Mouse (Mus musculus): ENCODE data around the gene Itpr1.

Gene Itpr1

DNA sequence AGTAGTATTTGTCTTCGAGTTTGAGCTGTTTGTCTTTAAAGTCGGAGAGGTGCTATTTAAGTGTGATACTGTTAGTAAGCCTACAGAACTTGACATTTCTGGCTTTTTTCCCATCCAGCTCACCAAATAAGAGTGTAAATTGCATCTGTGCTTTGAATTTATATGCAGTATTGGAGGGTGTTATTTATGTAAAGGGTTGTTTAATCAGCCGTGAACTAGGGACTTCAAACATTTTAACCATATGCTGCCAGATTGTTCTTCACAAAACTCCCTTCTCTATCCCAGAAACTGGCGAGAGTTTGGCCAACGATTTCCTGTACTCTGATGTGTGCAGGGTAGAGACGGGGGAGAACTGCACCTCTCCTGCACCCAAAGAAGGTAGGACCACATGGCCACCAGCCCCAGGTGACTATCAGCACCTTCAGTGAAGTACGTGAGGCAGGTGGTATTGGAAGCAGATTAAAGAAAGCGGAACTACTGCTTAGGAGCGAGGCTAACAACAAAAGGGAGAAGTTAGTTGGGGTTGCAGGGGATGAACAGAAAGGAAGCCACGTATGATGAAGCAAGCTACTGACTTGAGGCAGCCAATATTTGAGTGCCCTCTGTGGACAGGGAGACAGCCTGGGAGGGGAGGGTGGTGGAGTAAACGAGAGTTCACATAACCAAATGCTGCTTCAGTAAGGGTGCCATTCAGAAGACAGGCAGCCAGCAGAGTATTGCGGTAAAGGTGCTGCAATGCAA is 304.5 kb downstream of the Itpr1 start:
- DNase-seq (ENCODE audit: low spot score), result no peak

DNA sequence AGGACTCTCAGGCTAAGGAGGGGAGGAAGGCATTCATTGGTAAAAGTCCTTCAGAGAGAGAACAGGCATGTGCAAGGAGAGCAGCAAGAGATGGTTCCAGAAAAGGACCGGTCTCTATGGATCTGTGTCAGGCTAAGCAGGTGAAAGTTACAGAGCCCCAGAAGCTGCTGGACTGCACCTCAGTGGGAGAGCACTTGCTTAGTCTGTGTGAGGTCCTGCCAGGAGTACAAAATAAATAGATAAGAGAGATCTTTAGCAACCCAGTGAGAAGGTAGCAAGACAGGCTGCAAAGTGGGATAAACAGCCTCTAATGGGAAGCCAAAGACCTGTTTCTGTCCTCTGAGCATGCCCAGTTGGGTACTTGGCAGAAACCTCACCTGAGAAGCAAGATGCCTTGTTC is 305.1 kb downstream of the Itpr1 start:
- DNase-seq (ENCODE audit: low spot score), result no peak

DNA sequence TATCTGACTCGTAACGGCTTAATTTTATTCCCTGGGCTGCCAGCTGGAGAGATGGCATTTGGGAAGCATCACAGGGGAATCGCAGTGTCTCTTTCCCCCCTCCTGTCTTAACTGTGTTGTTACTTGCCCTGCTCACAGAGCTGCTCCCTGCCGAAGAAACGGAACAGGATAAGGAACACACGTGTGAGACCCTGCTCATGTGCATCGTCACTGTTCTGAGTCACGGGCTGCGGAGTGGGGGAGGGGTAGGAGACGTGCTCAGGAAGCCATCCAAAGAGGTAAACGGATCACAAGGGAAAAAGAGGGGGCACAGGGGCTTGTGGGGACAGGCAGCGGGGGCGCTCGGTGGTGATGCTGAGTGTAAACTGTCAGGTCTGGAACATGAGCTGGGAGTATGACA is 305.7 kb downstream of the Itpr1 start:
- no peak for DNase-seq (ENCODE audit: low spot score)

DNA sequence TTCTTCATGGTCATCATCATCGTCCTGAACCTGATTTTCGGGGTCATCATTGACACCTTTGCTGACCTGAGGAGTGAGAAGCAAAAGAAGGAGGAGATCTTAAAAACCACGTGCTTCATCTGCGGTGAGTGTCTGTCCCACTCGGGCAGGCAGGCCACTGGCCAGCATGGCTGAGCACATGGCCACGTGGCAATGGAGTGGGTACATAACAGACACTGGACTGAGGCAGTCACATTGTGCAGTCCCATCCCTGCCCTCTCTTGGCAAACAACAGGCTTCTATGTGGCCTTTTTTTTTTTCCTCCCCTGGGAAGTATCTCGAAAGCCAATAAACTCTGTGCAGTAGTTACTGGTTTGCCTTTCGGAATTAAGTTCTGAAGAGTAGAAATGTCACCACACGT is 306.4 kb downstream of the Itpr1 start:
- no peak for DNase-seq (ENCODE audit: low spot score)

DNA sequence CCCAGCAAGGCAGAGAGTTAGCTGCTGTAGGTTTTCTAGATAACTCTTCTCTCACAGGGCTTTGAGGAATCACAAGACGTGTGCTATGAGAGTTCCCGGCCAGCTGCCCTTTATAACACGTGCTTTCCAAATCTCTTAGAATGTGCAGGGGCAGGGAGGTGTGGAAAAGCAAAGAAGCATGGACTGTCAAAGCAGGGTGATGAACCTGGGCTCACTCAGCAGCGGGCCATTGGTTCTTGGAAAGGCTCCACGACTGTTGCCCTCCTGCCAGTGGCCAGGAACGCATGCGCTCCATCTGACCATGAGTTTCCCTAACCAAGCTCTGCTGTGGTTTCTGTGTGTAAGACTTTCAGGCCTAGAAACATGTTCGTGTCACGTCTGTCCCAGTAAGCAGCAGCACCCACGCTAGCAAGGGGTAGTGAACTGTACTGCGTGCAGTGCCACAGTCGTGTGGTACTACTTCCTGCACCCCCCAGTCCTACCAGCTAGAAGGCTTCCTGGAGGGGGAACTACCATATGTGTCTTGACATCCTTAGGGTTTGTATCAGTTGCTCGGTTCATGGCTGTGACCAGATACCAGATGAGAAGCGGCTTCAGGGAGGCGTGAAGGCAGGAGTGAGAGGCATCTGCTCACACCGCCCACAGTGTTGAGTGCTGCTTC is 311.2 kb downstream of the Itpr1 start:
- DNase-seq (ENCODE audit: low spot score), result peak; percentile 59

DNA sequence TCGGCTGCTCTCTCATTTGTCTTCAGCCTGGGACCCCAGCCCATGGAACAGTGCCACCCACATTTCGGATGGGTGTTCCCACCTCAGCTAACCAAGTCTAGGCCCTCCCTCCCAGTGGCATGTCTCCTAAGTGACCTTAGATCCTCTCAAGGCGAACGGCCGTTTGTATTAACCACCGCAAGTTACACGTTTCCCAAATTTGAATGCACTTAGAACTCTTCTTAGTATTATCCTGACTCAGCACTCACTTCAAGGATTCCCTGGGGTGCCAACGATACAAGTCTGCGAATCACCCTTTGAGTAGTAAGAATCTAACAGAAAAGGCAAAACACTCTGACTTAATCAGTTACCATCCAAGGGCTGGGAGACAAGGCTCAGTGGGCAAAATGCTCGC is 311.7 kb downstream of the Itpr1 start:
- no peak for DNase-seq (ENCODE audit: low spot score)

DNA sequence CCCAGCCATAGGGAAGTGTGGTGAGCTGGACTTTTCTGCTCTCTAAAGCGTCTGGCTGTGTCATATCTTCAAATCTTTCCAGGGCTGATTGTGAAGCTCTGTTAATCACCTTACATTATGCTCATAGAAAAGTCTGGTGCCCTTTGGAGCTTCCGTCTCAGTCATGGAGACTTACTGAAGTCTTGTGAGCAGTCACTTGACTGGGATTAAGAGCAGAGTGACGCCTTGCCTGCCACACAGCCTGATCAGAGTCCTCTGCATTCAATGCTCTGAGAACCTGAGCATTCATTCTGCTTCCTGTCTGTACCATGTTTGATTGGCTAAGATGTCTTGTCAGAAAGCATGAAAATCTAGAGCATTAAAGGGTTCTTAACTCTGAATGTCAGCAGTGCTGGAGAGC is 314.7 kb downstream of the Itpr1 start:
- no peak for DNase-seq (ENCODE audit: low spot score)

DNA sequence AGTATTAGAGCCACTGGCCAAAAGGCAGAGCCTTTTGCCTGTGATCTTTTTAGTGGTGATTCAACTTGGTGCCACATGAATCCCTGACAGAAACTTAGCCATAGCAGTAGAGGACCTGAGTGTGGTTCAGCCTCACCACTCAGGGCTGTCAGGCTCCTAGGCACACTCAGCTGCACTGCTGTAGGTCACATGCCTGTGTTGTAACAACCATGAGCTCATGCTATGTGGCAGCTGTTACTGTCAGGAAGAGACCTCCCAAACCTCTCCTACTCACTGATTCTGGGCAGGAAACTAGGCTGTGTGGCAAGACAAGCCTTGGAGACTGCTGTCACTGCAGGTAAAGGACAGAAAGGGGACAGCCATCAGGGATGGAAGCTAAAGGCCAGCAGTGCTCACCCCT is 315.1 kb downstream of the Itpr1 start:
- no peak for DNase-seq (ENCODE audit: low spot score)

DNA sequence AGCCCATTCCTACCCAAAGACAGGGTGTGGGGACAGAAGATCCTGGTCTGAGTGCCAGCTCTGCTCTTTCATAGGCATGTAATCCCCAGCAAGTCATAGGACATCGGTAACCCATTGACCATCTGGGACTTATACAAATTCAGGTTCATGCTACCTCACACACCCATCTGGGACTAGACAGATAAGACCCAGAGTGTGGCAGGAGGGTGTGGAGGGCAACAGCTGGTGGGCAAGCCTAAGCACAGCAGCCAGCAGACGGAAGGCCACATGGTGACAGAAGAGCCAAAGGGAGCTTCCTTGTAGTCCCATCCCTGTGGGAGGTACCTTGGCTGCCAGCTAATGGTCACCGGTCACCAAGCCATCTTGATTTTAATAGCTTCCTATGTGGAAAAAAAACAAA is 316.3 kb downstream of the Itpr1 start:
- no peak for DNase-seq (ENCODE audit: low spot score)

DNA sequence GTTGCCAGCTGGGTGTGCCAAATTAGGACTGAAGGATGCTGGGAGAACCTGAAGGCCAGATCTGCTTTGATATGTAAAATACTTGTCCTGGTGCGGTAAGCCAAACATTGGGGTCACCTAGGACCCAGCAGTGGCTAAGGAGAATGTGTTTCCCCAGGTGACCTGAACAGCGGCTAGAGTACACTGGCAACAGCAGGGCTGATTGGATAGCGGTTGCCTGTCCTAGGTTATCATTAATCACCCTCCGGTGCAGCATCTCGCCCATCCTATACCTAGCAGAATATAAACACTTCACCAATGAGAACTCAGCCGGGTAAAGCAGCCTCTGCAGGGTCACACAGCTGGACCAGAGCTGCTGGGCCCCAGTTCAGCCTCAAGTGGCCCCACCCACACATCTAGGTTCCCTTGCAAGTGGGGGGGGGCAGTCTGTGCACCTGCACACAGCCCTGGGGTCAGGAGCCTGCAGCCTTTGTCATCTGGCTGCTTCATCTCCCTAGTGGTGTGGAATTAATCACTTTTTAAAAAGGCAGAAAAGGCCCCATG is 318.0 kb downstream of the Itpr1 start:
- DNase-seq (ENCODE audit: low spot score), result no peak

DNA sequence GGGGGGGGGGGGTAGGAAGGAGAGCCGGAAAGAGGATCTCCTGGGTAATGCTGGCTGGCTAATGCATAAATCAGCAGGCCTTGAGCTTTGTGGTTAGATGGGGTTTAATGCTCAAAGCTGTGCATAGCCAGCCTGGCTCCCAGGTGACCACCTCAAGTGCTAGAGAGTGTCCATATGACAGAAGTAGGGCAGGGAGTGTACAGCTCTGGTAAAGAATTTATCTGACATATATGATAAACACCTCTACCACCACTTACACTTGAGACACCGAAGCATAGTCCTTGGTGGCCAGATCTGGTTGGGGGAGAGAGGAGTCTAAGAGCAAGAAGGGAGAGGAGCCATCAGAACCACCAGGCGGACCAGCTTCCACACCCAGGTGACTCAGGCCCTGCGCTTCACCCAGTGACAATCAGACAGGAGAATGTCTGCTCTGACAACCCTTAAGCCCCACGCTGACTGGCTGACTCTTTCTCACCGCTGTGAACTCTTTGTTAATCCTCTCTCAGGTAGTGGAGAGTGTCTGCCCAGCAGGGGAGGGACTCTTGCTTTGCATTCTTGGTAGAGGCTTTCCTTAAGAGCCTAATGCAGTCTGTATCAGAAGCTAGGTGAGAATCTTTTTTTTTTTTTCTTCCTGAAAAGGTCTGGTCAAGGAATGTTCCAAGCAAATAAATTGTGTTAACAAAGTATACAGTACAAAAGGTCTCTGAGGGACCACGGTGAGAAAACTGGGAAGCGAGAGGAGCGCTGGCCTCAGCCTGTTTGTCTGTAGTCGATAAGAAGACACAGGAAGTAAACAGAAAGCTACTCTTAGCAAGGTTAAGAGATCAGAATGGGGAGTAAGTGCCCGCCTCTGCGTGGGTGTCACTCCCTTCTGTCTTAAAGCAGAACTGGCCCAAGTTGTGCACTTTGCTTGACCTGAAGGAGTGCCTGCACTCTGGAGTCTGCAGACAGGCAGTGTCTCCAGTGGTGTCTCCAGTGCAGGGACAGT is 318.7 kb downstream of the Itpr1 start:
- DNase-seq (ENCODE audit: low spot score), result peak; percentile 42

DNA sequence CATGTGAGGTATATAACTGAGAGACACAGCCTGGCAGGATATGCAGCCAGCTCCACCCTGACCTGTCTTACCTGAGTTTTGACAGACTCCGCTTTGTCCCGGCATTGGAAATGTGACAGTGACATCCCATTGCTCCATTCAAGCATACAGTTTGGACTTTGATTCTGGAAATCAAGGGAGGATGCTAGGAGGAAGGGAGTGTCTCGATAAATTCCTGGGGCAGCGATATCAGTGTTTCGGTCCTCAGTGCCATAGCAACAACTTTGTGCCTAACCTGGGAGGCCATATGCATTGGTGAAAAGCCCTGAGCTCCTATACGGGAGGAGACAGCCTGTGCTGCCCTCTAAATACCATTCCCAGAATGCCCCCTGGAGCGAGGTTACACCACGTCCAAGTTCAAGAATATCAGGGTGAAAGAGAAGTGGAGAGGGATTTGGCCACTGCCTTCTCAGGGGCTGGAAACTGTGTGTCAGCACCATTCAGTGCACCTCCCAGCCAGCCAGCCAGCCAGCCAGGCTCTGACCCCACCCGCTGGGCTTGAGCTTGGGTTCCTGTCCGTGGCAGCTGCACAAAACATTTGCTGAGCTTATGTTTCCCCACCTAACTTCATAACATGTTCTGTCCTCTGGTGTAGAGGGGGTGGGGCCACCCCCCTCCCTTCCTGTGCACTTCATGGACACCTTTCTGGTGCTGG is 319.7 kb downstream of the Itpr1 start:
- DNase-seq (ENCODE audit: low spot score), result peak; percentile 37

DNA sequence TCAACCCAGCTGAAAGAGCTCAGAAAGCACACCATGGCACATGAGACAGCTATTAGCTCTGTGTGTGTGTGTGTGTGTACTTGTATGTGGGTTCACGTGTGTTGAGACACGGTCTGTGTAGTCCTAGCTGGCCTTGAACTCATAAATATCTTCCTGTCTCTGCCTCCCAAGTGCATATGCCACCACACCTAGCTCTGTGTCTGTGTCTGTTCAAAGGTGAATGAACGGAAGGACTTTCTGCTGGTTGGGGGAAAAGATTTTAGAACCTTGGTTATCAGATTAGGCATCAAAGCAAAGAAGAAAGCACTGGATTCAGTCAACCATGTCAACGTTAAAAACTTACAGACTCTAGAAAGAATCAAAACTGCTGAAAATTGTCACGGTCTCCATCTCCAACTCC is 321.2 kb downstream of the Itpr1 start:
- DNase-seq (ENCODE audit: low spot score), result no peak

DNA sequence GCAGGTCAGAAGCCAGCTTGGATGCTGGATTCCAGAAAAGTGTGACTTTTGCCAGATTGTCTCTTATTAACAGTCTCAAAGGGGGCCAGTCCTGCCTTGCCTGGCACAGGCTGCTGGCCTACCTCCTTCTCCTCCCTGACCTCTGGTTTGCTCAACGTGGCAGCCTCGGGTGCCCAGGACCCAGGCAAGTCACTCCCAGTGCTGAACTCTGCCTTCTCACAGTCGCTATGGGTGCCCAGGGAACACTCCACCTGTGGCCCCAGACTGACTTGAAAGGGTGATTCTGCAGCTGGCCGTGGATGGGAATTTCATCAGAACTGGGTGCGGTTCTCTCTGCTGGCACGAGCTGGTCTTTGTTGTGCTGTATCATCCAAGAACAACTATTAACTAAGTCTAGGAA is 321.7 kb downstream of the Itpr1 start:
- DNase-seq (ENCODE audit: low spot score), result no peak

DNA sequence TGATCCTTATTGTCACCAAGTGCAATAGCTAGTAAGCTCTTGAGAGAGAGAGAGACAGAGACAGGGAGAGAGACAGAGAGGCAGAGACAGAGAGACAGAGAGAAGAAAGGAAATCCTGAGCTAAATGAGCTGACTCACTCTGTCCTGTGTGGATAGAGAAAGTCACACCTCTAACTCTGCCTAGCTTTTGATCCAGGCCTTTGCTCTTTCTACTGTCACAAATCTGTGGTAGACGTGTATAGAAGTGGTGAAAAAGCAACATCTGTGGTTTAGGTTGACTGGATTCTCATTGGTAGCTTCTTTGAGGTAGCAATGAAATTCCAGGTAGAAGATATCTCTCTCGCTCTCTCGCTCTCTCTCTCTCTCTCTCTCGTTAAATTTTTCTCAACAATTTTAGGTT is 322.4 kb downstream of the Itpr1 start:
- DNase-seq (ENCODE audit: low spot score), result peak; percentile 47

DNA sequence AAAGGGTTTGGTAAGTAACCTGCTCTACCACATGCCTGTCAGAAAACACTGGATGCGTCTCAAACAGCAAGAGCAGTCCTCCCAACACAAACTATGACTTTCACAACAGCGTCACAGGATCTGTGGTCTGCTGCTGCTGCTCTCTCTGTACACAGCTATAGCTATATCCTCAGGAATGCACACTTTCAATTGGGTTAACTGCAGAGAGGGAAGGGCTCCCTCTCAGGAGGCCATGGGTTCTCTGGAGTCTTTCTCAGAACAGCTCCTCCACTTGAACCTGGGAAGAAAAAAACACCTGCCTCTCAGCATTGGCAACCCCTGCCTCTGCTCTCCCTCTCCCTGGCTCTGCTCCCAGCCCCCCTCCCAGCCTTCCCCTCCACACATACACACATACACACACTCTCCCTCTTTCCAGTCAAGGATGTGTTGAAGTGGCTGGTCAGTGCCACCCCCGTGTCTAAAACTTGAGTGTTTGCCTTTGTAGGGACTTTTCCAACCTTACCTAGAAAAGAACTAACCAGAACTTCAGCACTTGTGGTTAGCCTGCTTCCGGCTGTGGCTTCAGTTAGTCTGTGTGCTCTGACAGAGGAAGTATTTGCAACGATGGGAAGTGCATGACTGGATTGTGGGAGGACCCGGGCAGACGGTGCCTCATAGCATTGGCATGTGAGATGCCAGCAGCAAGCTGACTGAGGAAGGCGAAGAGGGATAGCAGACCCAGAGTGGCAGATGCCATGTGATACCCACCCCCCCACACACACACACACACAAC is 323.8 kb downstream of the Itpr1 start:
- DNase-seq (ENCODE audit: low spot score), result peak; percentile 86

DNA sequence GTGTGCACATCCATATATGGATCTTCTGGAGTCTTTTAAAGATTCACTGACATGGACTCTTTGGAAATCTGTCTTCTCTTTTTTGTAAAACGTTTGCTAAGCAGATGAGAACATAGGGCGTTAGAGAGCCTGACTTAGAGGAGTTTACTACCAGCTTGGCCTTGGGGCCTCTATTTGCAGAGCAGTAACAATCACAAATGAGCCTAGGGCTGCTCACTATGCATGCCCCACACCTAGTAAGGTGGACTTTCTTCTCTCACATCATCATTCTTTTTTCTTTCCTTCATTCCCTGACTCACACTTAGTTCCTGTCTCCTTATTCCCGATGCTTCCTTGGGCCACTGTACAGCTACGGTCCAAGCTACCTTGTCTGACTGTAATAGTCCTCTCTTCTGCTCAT is 325.5 kb downstream of the Itpr1 start:
- no peak for DNase-seq (ENCODE audit: low spot score)

DNA sequence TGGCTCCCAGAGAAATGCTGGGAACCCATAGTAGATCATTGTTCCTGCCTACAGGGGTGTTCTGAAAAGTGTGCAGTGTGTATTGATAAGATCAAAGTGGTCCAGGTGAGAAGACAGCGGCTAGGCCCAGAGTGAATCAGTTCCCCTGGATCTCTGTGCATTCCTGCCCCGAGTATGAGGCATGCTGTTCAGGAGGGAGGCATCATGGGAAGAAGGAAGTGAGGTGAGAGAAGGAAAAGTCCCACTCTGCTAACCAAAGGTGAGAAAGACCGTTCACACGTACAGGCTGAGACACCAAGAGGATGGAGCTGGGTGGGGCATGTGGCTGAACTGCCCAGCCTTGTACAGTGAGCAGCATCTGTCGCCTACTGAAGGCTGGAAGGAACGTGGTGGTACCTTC is 327.5 kb downstream of the Itpr1 start:
- DNase-seq (ENCODE audit: low spot score), result no peak

DNA sequence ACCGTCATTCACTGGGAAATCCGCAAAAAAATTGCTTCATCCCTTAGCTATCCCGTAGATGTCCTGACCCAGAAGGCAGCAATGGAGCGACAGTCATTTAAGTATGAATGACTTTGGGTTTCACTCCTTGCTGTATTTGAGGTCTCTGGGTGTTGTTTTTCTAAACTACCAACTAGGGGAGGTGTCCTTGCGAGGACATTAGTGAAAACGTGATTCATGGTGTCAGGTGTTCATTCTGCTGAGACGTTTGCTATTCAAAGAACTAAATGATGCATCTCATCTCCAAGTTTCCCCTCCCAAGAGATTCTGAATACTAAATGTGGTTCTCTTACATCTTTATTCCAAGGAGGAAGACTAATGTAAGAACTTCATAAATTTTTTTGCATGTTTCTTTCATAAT is 332.0 kb downstream of the Itpr1 start:
- DNase-seq (ENCODE audit: low spot score), result no peak

DNA sequence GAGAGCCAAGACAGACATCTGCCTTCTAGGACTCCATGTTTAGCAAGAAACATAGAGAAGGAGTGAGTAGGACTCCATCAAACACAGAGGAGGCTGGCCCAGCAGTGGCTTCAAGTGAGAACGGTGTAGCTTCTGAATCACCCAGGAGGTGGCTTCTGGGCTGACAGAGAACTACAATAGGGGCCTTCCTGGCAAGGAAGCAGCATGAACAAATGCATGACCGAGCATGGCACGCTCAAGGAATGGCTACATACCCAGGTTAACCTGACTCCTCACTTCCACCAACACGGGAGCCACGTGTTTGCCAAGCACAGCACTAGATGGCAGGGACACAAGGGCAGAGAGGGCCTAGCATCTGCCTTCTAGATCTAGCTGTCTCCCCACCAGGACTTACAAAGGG is 332.6 kb downstream of the Itpr1 start:
- DNase-seq (ENCODE audit: low spot score), result no peak

DNA sequence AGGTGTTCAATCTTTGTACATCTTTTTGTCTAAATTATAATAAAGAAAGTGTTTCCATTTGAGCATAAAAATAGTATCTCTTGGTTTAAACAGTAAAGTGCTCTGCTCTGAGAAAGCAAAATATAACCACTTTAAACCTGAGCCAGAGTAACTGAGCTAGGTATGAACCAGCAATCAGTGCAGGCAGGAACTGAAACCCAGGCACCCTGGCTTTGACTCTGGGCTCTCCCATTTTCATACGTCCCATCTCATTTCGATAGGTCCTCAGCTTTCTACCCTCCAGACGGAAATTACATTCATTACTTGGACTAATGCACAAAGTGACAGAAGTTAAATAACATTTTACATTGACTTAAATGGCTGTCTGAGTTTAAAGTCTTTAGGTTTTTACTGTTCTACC is 335.5 kb downstream of the Itpr1 start:
- no peak for DNase-seq (ENCODE audit: low spot score)

Measured in T-cell, adult 2 months (primary cell).